Mouse (Mus musculus) ES-CJ7 (cell line): ENCODE data around the gene Snrpf.
"Not testable (repeated sequence)": the region's sequence is repeated elsewhere in the genome, so short reads cannot be mapped to it uniquely, and the experiment has no call there.

Experiments
- DNase-seq: peaks from one replicate; pipeline ENCODE4 v3.0.0; 2011; ENCODE audit warnings: low read depth, low spot score

Snrpf gene

GRCm38 (mm10) chr10:93575960-93576359, 13.5 kb downstream of the Snrpf start:
- DNase-seq, result no peak

- DNase-seq, result no peak
Observed at GRCm38 (mm10) chr10:93574966-93575365, 14.5 kb downstream of the Snrpf start.

DNA sequence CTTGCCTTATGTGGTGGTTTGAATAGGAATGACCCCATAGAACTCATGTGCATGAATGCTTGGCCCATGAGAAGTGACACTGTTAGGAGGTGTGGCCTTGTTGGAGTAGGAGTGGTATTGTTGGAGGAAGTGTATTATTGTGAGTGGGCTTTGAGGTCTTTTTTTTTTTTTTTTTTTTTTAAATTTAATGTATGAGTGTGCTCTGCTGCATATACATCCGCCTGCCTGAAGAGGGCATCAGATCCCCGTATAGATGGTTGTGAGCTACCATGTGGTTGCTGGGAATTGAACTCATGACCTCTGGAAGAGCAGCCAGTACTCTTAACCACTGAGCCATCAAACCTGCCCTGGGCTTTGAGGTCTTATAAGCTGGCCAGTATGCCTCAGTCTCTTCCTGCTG, 17.3 kb downstream of the Snrpf start:
- peak; percentile 47 for DNase-seq

DNA sequence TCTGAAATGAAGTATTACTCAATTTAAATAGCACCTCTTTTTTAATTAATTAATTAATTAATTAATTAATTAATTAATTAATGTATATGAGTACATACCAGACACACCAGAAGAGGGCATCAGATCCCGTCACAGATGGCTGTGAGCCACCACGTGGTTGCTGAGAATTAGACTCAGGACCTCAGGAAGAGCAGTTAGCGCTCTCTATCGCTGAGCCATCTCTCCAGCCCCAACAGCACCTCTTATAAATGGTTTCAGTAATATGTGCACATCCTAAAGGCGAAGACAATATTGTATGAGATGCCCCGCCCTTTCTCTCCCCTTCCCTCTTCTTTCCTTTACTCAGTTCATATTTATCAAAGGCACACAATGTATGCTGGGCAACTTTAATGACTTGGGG, 20.8 kb downstream of the Snrpf start:
- no peak for DNase-seq

DNA sequence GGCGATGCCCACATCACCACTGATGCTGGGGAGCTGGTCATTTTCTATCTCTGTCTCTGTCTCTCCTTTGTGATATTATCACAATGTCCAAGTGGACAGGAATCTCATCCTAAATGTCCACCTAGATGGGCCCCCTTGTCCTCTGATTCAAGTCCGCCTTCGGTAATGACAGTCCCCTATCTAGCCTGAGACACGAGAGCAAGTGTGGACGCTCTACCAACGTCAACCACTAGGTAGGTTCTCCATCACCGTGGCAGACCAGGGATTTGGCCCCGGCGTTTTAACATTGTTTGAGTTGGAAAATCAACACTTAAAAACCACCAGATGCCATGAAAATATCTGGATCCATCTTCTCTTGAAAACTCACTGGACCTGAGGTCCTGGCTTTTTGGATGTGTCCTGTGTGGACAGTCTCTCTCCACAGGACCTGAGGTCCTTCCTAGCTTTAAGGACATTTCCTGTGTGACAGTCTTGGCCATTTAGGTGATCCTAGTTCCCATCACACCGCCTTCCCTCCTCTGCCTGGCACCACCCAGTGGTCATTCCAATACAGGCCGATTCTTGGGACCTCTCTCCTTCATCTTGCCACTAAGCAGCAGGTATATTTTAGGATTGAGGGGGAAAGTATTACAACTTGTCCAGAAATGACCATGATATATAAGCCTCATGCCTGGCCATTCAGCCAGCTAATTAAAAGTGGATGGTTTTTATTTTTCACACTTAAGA, 21.5 kb downstream of the Snrpf start:
- DNase-seq, result no peak

DNA sequence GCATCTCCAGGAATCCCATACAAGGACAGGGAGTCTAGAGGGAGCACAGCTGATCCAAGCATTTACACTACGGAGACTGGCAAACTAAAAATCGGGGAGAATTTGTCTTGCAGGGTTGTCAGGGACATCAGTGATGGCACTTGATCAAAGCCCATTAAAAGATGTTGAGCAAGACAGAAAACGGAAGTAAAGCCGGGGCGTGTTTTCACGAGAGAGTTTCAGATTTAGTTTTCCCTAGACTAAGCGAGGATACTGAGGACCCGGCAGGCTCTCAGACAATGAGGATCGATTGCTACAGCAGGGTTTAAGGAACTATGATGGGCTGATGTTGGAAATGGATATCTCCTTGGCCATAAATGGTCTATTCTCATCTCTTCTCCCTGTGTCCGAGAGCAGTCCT, 22.4 kb downstream of the Snrpf start:
- no peak for DNase-seq

DNA sequence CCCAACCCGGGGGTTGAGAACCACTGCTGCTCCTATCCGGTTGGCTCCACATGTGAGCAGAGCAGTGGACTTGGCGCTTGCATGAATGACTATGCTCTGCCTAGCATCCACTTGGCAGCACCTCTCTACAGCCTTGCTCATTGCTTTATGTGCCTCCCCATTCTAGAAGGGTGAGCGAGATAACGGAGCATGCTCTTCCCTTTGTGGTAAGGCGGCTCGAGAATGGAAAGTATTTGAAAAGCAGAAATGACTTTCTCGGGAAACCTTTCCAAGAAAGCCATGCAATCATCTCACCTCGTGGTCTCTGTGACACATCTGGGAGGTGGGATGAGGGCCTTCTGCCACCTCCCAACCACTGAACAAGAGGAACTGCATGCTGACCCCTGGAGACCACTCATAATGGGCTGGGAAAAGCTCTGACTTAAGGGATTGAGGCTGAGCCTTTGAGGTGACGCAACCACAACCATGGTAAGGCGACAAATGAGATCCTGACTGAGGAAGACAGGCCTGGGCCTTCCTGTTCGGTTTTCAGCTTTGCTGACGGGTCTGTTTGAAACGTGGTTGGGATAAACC, 24.9 kb downstream of the Snrpf start:
- no peak for DNase-seq

DNA sequence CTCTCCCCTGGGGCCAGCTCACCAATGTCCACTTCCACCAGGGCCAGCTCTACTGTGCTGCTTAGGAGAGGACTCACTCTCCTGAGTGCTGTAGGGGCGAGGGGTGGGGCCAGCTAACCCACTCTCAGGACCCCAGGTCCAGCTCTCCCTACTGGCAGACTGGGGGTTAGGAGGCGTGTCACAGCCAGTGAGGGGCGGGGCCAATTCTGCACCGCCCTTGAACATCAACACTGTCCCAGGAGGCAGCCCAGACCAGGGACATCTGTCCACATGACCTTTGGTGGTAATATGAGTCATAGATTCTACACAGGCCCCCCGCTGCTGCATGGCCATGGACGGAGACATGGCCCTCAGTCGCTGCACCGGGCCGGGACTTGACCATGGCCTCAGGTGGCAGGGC, 29.7 kb downstream of the Snrpf start:
- no peak for DNase-seq

GRCm38 (mm10) chr10:93557971-93558370, 31.5 kb downstream of the Snrpf start:
- not testable (repeated sequence) for DNase-seq

DNA sequence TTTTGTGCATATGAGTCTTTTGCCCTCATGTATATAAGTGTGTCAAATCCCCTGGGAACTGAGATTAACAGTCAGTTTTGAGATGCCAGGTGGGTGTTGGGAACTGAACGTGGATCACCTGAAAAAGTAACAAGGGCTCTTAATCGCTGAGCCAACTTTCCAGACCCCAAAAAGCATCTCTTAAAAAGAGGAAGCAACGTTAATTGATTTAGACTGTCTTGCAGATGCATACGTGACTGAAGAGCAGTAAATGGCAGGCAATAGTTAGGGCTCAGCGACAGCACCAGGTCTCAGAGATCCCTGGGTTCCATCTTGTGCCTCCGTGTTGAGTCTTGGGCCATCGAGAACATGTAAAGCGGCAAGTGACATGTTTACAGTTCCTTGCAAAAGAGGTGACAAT, 36.9 kb downstream of the Snrpf start:
- DNase-seq, result no peak

- DNase-seq, result peak; percentile 17
Observed at GRCm38 (mm10) chr10:93549821-93550220, 39.7 kb downstream of the Snrpf start.

DNA sequence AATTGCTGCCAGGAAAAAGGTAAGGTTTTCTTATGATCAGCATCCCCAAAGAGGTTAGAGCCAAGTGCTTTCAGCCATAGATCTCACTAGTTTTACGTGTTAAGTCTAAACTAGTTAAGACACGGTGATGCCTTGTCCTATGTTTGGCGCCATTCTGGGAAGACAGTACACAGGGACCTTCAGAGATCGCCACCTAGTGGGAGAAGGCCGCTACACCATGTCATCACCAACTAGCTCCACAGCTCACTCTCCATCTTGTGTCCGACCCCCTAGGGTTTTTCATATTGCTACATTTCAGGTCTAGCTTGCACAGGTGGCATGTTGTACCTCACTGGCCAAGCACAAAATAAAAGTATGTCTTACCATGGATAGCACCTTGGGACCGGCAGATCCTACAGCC, 40.5 kb downstream of the Snrpf start:
- peak; percentile 91 for DNase-seq

- no peak for DNase-seq
Observed at GRCm38 (mm10) chr10:93547741-93548270, 41.7 kb downstream of the Snrpf start.

DNA sequence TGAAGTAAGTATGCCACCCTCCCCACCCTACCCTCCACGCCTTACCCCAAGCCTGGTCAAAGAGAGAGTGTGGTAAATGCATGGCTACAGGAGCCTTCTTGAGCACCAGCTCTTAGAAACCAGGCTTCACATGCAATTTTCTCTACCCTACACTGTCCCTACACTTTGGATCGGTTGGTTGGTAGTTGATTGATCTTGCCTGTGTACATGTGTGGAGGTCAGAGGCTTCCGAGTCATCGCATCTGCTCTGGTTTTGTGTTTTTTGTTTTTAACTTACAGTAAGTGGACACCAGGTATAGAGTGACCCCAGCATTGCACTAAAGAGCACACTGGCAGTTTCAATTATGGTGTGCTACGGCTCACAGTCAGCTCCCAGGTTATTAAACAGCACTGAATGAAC, 45.3 kb downstream of the Snrpf start:
- DNase-seq, result no peak

GRCm38 (mm10) chr10:93543176-93543575, 46.3 kb downstream of the Snrpf start:
- DNase-seq, result no peak

DNA sequence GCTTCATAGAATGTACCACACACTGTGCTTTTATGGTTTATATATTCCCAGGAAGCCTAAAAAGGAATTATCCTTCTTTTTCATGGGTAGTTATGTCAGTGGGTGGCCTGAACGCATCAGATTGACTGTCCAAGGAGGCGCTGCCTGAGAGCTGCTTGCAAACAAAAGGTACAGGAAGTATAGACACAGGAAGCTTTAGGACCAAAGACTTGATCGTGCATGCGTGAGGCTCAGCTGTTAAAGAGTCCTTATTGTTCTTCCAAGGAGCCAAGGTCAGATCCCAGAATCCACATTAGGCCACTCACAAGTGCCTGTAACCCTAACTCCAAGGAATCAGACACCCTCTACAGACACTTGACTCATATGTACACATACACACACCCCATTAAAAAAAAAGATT, 47.1 kb downstream of the Snrpf start:
- peak; percentile 90 for DNase-seq

GRCm38 (mm10) chr10:93541585-93541984, 47.9 kb downstream of the Snrpf start:
- DNase-seq, result no peak

- peak; percentile 10 for DNase-seq
Observed at GRCm38 (mm10) chr10:93540431-93541210, 48.9 kb downstream of the Snrpf start, which contains the start of gene Ccdc38. Gene Ccdc38, plus strand, starts transcription at chr10:93540632.

- peak; percentile 68 for DNase-seq
Observed at GRCm38 (mm10) chr10:93539775-93540430, 49.6 kb downstream of the Snrpf start, which contains the start of gene Amdhd1. Gene Amdhd1, minus strand, starts transcription at chr10:93540033.

- DNase-seq, result no peak
Observed at GRCm38 (mm10) chr10:93538818-93539217, 50.7 kb downstream of the Snrpf start.

DNA sequence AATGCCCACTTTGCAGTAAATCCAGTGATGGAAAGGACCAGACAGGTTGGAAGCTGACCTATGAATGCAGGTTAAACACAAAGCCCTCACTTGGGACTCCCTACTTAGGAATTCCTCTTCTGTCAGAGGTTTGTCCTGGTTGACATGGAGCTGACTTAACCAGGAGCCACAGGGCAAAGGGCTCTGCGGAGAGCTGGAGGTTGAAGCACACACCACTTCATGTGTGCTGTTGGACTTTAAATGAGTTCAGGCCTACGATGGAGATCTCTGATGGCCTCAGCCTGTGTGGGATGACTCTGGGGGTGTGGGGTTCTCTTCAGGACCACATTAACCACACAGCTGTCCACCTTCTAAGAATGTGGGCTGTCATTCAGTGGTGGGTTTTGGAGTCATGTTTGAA, 51.2 kb downstream of the Snrpf start:
- no peak for DNase-seq
